Mouse (Mus musculus) splenic B cell, adult 2 months (primary cell): ENCODE data around the gene Cp.
"Not testable (repeated sequence)": the region's sequence is repeated elsewhere in the genome, so short reads cannot be mapped to it uniquely, and the experiment has no call there.

Experiments used
- DNase-seq: peaks from one replicate; pipeline ENCODE4 v3.0.0-alpha.2; 2011; ENCODE audit warnings: low read depth, low spot score
- H3K27me3 ChIP-seq: 2 replicates; pipeline ENCODE4 v1.6.1; 2012; ENCODE audit warnings: mild to moderate bottlenecking, low read length, moderate library complexity, mixed read lengths; ENCODE audit not compliant: control insufficient read depth, poor library complexity, insufficient read depth, severe bottlenecking
- H3K36me3 ChIP-seq: 2 replicates; pipeline ENCODE4 v1.6.1; 2012; ENCODE audit warnings: mild to moderate bottlenecking, low read length, moderate library complexity, mixed read lengths; ENCODE audit not compliant: control insufficient read depth, poor library complexity, insufficient read depth, severe bottlenecking

Cp gene

DNA sequence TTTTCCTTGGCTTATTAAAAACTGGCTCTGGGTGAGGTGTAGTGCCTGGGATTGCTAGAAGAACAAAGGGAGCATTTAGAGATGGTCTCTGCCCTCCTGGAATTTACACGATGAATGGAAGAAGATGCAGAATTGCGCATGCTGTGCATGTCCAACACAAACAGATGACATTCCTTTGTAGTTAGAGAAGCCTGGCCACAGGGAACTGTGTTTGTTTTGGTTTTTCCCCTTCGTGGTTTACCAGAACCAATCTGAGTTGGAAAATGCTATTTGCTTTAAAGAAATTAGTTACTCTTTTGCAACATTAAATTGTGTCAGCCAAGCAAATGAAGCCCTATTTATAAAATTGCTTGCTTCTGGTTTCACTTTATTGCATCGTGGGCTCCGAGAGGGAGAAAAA lies at the start of gene Cp:
Cp (plus strand) TSS at position 170 of the 400 bp plus-strand sequence.
- no peaks in the 10 kb centered on the region for H3K36me3 ChIP-seq
- H3K27me3 ChIP-seq = no peaks in the 10 kb centered on the region
- no peak for DNase-seq

DNA sequence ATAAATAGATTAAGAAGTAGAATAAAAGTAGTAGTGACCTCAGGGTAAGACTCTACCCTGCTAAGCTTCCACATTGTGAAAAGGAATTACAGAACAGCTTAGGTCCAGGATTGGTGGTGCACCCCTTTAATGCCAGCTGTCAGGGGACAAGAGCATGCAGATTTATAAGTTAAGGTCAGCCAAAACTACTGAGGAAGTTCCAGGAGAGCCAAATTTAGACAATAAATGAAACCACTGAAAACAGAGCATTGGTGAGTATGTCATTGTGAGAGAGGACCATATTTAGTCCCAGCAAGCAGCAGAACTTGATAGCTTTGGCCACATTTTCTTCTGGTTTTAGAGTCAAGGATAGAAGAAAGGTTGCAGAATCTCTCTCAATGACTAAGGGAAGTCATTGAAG lies 8.3 kb upstream of the Cp start:
- DNase-seq = no peak
- no peaks in the 10 kb centered on the region for H3K36me3 ChIP-seq
- H3K27me3 ChIP-seq = no peaks in the 10 kb centered on the region

DNA sequence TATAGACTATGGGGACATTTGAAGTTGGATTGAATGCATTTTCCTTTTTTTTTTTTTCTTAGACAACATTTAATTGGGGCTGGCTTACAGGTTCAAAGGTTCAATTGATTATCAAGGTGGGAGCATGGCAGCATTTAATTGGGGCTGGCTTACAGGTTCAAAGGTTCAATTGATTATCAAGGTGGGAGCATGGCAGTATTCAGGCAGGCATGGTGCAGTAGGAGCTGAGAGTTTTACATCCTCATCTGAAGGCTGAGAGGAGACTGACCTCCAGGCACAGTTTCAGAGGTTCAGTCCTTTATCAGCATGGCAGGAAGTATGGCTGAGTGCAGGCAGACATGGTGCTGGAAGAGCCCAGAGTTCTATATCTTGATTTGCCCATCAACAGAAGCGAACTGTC lies 7.5 kb upstream of the Cp start:
- not testable (repeated sequence) for DNase-seq, H3K27me3 ChIP-seq, H3K36me3 ChIP-seq

DNA sequence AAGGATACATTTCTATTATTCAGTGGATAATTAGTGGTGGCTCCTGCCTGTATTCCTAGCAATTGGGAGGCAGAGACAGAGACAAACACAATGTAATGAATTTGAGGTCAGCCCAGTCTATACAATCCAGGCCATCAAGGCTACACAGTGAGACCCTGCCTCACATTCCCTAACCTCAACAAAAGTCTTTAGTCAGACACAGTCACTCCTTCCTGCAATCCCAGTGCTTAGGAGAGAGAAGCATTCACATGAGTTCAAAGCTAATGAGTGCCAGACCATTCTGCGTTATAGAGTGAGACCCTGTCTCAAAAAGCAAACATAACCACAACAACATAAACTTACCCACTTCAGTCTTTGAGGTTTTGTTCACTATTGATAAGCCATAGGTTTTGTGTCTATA lies 3.4 kb upstream of the Cp start:
- DNase-seq = no peak
- no peaks in the 10 kb centered on the region for H3K27me3 ChIP-seq
- H3K36me3 ChIP-seq = no peaks in the 10 kb centered on the region

DNA sequence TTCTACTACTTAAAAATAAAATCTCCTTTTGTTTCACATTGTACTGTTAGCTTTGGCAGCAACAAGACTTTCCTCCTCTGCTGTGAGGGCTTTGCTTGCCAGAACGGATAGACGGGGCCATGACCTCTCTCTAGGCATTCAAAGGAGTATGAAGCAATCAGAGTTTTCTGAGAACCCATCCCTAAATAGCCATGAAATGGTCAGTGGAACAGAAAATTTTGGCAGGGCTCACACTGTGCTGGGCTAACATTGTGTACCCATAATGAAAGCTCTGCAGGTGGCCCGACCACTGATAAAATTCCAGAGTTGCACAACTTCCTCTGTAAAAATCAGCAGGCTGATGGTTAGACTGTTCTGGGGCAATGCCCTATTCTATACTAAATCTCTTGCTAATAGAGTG lies 3.0 kb upstream of the Cp start:
- no peaks in the 10 kb centered on the region for H3K27me3 ChIP-seq
- H3K36me3 ChIP-seq = no peaks in the 10 kb centered on the region
- DNase-seq = no peak

DNA sequence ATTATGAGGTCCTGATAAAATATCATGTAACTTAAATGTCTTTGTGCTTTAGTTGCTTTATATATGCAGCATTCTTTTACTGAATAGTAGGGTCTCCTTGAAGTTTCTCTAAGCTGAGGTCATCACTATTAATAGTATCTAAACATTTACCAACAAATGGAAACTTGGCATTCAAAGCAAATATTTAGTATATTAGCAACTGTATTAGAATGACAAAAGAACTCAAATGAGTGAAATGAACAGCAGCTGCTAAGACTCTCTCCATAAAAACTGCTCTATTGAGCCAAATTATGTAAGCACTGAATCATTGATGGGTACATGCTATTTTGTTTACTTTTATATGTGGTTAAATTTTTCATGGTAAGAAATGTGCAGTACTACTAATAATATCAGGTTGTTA lies 1.2 kb downstream of the Cp start:
- Histone ChIP-seq H3K36me3 (no peaks in the 10 kb centered on the region), H3K27me3 (no peaks in the 10 kb centered on the region)
- DNase-seq = no peak

DNA sequence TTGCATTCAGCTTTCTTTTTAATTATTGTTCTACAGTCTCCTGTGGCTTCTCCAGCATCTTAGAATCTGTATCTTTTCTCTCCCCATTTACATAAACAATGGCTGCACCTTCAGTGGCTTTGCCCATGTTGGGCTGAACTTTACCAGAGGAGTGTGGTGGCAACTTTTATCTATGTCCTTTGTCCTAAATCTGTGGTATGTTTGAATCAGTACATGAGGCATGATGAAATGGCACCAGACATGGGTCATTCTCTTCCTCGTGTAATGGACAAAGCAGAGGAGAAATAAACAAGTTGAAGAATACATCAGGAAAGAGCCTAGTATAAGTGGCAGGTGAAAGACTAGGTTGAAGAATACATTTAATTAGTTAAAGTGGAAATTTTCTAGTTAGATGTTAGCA lies 2.1 kb downstream of the Cp start:
- no peak for DNase-seq
- no peaks in the 10 kb centered on the region for H3K36me3 ChIP-seq
- no peaks in the 10 kb centered on the region for H3K27me3 ChIP-seq

DNA sequence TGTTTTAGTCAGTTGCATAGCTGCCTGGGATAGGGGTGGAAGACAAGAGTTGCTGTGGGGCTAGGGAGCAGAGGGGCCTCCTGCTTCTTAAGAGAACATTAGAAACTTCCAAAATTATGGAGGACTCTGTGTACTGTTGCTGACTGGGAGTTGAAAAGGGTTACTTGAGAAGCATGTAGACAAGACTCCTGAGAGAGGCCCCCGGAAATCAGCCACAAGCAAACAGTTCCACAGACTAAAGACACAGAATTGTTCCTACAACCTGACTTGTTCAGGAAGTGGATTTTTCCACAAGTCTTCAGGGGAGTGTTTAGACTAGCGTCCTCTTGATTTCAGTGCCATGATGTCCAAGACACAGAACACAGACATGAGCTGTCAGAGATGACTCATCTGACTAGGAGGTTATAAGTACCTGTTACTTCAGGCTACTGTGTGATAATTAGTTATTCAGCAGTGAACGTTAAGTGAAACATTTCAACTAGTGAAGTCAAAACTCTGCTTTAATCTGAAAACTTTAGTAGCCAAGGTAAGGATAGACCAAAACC lies 3.8 kb downstream of the Cp start:
- Histone ChIP-seq H3K27me3 (no peaks in the 10 kb centered on the region), H3K36me3 (no peaks in the 10 kb centered on the region)
- no peak for DNase-seq

DNA sequence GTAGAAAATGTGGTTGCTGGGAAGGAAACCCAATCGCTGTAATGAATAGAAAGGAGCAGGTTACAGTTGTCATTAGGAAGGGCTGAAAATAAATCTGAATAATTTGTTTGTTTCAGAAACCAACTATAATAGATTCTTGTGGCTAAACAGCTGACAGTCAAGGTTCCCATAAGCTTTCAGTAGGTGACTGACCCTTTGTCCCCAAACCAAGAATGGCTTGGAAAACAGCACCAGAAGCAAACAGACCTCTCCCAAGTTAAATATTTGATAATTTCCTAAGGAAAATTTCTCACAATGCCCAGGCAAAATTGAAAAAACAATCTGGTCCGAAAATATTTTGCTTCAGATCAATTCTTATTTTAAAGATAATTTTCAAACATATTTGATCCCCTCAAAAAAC lies 4.5 kb downstream of the Cp start:
- no peak for DNase-seq
- Histone ChIP-seq H3K36me3 (no peaks in the 10 kb centered on the region), H3K27me3 (no peaks in the 10 kb centered on the region)

DNA sequence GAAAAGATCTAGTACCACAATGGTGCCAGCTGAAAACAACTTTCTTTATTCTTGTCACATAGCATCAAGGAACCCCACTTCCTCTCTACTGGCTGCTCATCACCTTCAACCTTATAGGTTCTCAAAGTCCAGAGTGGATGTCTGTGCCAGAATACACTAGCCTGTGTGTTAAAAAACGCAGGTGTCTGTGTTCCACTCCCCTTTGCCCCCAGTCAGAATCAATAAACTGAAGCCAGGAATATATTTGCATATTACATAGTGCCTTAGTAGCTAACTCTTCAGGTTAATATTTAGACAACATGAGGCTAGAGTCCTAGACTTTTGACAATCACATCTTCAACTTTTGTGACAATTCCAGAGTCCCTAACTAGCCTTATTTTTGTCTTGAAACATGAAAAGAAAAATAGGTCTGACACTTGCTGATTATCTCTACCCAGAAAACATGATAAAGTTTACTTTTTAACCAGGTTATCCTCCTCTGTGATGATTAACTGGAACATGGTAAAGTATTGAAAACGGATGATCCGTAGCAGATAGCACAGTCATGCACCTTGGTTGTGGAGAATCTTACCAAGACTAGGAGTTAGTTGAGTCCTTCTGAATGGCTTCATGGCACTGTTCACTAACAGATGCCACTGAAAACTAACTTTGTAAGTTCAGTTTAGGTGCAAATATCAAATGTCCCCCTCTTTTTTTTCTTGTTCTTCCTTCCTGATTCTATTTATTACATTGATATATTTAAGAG lies 6.1 kb downstream of the Cp start:
- Histone ChIP-seq H3K36me3 (no peaks in the 10 kb centered on the region), H3K27me3 (no peaks in the 10 kb centered on the region)
- no peak for DNase-seq

DNA sequence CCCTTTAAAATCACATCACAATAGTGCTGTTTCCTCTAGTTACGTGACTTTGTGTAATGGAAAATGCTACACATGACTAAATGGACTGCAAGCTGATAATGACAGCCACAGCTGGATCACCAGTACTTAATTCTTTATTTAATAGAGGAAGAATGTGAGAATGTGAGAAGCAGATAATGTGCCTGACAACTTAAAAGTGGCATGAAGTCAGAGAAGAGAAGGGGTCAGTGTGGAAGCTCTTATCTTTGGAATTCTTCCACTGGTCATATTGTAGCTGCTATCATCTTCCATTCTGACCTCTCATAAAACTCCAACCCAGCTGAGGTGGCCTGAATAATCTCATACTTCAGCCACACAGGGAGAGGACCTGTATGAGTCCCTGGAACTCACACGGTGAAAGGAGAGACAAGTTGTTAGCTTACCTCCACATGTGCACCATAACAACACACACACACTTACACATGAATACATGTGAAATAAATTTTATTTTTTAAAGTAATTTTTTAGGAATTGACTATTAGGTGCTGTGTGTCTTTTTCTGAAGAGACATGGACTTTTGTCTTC lies 7.9 kb downstream of the Cp start:
- no peaks in the 10 kb centered on the region for H3K27me3 ChIP-seq
- DNase-seq = no peak
- H3K36me3 ChIP-seq = no peaks in the 10 kb centered on the region

DNA sequence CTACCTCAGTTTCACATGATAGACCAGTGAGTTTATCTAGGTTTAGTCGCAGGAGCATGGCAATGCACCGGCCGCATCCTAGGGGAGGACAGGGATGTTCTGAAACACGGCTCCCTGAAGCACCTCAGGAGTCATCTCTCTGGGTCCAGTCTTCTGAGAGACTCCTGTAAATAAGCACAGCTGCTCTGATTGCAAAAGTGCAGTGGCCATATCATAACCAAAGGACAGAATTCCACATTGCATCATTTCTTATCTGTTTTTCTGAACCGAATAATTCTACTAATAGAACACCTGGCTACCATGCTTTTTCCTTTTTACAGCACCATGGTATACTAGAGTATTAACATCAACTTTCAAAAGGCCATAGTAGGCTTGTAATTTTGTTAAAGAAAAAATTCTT lies 8.4 kb downstream of the Cp start:
- Histone ChIP-seq H3K36me3 (no peaks in the 10 kb centered on the region), H3K27me3 (no peaks in the 10 kb centered on the region)
- DNase-seq = no peak

DNA sequence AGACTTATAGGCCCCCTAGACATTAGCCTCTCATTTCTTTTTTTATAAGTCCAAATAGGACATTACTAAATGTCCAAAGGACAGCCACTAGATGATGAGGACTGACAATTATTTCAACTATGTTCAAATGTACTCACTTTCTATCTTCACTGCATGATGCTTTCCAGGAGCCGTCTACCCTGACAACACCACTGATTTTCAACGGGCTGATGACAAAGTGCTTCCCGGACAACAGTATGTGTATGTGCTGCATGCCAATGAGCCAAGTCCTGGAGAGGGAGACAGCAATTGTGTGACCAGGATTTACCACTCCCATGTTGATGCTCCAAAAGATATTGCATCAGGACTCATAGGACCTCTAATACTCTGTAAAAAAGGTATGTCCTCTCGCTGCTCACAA lies 9.2 kb downstream of the Cp start:
- no peaks in the 10 kb centered on the region for H3K27me3 ChIP-seq
- H3K36me3 ChIP-seq = no peaks in the 10 kb centered on the region
- DNase-seq = no peak

DNA sequence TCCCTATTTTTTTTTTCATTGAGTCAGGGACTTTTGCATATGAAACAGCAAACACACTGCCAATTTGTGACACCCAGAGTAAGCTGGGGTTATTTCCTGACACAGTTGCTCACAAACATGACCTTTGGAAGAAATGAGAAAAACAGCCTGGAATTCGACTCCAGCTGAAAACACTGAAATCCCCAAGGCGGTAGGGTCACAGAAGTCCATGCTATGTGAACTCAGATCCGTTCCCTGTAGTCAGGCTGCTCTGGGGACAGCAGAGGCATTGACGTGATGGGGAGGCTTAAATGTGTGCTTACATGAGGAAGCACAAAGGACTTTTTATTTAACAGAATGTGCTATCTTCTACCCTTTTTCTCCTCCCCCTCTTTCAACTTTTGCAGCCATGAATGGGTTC lies 21.6 kb downstream of the Cp start:
- no peak for DNase-seq
- Histone ChIP-seq H3K27me3 (no peaks in the 10 kb centered on the region), H3K36me3 (no peaks in the 10 kb centered on the region)

DNA sequence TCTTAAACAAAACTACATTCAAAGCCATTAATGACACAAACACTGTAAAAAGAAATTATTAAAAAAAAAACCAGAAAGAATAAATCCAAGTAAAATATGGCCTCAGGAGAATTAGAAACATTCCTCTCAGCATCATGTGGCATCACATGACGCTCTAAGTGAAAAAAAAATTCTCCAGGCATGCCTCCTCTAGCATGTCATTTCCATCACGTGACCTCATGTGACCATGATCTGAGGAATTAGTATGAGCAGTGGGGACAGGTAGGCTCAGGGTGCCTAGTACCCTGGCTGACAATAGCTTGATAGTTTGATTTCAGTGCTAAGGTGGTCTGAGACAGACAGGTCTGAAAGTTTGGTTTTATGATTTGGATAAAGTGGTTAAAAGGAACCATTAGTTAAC lies 24.3 kb downstream of the Cp start:
- DNase-seq = no peak
- no peaks in the 10 kb centered on the region for H3K27me3 ChIP-seq
- H3K36me3 ChIP-seq = no peaks in the 10 kb centered on the region

DNA sequence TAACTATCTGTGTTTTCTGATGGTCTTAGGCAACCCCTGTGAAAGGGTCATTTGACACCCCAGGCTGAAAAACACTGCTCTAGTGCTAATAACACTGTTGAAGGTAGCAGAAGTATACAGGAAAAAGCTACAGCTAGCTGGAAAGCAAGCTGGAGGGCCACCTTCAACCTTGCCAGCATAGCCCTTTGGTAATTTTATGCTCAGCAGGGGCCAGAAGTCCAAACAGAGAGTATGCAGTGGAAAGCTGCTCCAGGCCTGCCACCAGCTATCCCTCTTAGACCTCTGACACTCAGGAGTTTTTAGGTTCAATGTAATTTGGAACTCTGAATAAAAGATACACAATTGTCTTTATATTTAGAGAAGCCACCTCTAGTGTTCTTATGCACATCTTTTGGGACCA lies 26.0 kb downstream of the Cp start:
- Histone ChIP-seq H3K36me3 (no peaks in the 10 kb centered on the region), H3K27me3 (no peaks in the 10 kb centered on the region)
- no peak for DNase-seq
